Mouse (Mus musculus) limb, embryonic 13.5 days (tissue): Measurements from ENCODE around the gene Pskh1. TPM values are rescaled to one million over a fixed set of nuclear protein-coding genes. Genes with fewer than 3 reads are reported as not detected.
A peak's percentile ranks its signal among the peaks of the same experiment; 100 is the strongest.

Experiments
- ATAC-seq: fragments of 200-750 bp; cut with Nextera tagmentation; 2 replicates; pipeline ENCODE4 v1.8.0; 2017; ENCODE audit warnings: low read depth, moderate number of reproducible peaks, moderate TSS enrichment; ENCODE audit not compliant: low FRiP score
- H3K27ac ChIP-seq: fragments of 300-500 bp; sonication (generic); 2 replicates; pipeline ENCODE4 v1.5.1; 2015; ENCODE audit warnings: inconsistent platforms, mild to moderate bottlenecking, moderate library complexity
- H3K27me3 ChIP-seq: fragments of 300-500 bp; sonication (generic); 2 replicates; pipeline ENCODE4 v1.6.1; 2015; ENCODE audit warnings: mild to moderate bottlenecking, inconsistent platforms
- H3K36me3 ChIP-seq: fragments of 300-500 bp; sonication (generic); 2 replicates; pipeline ENCODE4 v1.6.1; 2015; ENCODE audit warnings: inconsistent platforms, mild to moderate bottlenecking, moderate library complexity
- H3K4me1 ChIP-seq: fragments of 300-500 bp; sonication (generic); 2 replicates; pipeline ENCODE4 v1.6.1; 2015; ENCODE audit warnings: inconsistent platforms
- H3K4me2 ChIP-seq: fragments of 300-500 bp; sonication (generic); replicated peaks from 2 replicates; pipeline ENCODE4 v1.6.1; 2015; ENCODE audit warnings: inconsistent platforms, mild to moderate bottlenecking, moderate library complexity
- H3K4me3 ChIP-seq: fragments of 300-500 bp; sonication (generic); 2 replicates; pipeline ENCODE4 v1.5.1; 2015; ENCODE audit warnings: moderate library complexity, mild to moderate bottlenecking, inconsistent platforms
- H3K9ac ChIP-seq: fragments of 300-500 bp; sonication (generic); 2 replicates; pipeline ENCODE4 v1.6.1; 2015; ENCODE audit warnings: mild to moderate bottlenecking, inconsistent platforms
- H3K9me3 ChIP-seq: fragments of 300-500 bp; sonication (generic); 2 replicates; pipeline ENCODE4 v1.6.1; 2016; ENCODE audit warnings: inconsistent platforms
- WGBS: fragments of 180-500 bp; shearing (Covaris S2); methylation state at CpG from one replicate; pipeline ENCODE4 v1.1.7; 2015; 5-methylcytosine and 5-hydroxymethylcytosine counted together
- polyA plus RNA-seq: library from polyadenylated mRNA; unstranded; fragments of >200 nt; fragmentation: Nextera tagmentation; extraction: Ambion mirVana; gene quantifications from 2 replicates; pipeline ENCODE4 v1.2.1, GENCODE M21; 2015

The Pskh1 gene
- polyA plus RNA-seq, 1 experiment from 2014 or later, result 46.2 TPM

DNA sequence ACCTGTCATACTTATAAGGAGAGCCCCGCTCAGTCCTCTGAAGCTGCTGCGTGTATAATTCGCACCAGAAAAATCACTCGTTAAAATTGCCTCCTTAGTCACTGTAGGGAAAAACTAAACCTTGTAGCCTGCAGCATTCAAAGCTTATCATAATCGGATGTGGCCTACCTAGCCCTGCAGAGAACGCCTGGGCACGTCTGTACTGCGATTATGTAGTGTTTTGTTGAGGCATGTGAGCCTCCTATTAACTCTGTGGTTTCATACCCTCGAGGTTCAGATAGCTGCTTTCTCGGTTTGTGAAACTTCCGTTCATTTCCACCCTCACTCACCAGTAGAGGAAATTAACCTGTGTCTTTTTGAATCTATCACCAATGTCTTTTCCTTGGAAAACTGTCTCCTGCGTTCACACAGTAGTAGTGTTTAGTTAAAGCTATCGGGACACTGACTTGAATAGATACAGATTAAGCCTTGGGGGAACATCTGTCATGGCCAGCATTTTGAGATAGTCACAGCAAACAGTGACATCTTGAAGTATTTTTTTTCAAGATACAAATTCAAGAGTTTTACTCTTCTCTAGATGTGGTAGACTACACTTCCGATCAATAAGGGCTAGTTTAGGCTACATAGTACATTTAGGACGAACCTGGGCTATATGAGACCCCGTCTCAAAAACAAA lies 838 bp downstream of the Pskh1 start:
- 33% methylated on average over 16 of the region's 16 CpGs for WGBS
- Histone ChIP-seq H3K9me3 (no peaks in the 10 kb centered on the region), H3K4me2 (peak overlapping the region; percentile 89), H3K27ac (peak overlapping the region; percentile 89), H3K4me3 (peak overlapping the region; percentile 95), H3K36me3 (peaks cover 7% of the 10 kb centered on the region; the same call in 1 of the 2 replicates), H3K4me1 (peaks cover 12% of the 10 kb centered on the region), H3K9ac (peak overlapping the region; percentile 99), H3K27me3 (no peaks in the 10 kb centered on the region)
- ATAC-seq, result no peak

DNA sequence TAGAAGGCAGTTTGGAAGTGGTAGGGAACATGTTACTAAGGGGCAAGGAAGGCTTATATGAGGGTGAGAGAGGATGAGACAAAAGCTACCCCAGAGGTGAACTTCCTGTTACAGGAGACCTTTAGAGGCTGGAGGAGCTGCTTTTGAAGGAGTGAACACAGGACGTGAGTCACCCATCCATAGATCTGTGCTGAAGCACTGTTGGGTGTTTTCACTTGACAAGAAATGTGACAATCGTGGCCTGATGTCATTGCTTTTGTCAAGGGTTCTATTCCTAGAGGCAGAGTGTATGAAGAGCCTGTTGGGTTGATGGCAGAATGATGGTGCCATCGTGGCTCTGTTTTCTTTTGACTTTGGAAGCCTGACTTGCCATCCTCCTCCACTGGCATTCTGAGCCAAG lies 19.1 kb downstream of the Pskh1 start:
- Histone ChIP-seq H3K27ac (no peak overlapping the region), H3K9ac (no peak overlapping the region), H3K27me3 (no peaks in the 10 kb centered on the region), H3K9me3 (no peaks in the 10 kb centered on the region), H3K36me3 (peaks cover 66% of the 10 kb centered on the region), H3K4me3 (no peak overlapping the region), H3K4me2 (no peak overlapping the region), H3K4me1 (no peaks in the 10 kb centered on the region)
- 82% methylated on average over 3 of the region's 3 CpGs for WGBS
- ATAC-seq, result no peak

DNA sequence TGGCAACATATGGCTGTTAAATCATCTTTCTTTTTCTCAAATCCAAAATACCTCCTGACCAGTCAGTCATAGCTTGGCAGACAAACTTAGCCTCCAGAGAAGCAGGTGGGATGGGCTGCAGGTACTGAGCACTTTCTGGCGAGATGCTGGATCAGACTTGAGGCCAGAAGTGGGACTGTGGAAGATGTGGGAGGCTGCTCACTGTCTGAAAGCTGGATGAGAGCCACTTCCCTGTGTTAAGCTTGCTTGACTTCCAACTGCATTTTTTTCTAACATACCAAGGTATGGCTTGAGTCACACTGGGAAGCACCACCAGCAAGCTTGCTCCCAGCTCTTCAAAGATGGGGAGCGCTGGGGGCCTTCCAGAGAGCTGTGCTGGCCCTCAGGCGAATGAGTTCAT lies 24.9 kb downstream of the Pskh1 start:
- H3K4me2 ChIP-seq, result no peak overlapping the region
- no peak overlapping the region for H3K9ac ChIP-seq
- no peaks in the 10 kb centered on the region for H3K27me3 ChIP-seq
- H3K27ac ChIP-seq, result no peak overlapping the region
- WGBS, result 70% methylated on average over 3 of the region's 3 CpGs
- peaks cover 60% of the 10 kb centered on the region for H3K36me3 ChIP-seq
- no peaks in the 10 kb centered on the region for H3K4me1 ChIP-seq
- H3K4me3 ChIP-seq, result no peak overlapping the region
- no peaks in the 10 kb centered on the region for H3K9me3 ChIP-seq
- no peak for ATAC-seq

DNA sequence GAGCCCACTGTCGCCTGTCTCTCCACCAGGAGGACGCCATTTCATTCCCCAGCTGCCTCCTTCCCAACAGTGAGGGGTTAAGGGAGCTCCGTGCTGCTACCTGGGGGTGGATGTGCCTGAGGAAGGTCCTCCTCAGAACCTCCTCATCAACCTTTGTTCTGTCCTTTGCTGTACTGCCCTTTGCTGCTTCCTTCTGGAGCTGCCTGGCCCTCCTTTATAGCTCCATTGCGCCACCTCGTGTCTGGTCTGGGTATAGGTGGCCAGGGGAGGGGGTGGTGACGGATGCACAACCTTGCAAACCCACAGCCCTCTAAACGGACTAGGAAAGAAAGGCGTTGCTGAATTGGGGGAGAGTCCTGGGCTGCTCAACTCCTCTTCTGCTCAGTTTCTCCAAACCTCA lies 30.4 kb downstream of the Pskh1 start:
- Histone ChIP-seq H3K9me3 (no peaks in the 10 kb centered on the region), H3K4me1 (peaks cover 5% of the 10 kb centered on the region), H3K27me3 (no peaks in the 10 kb centered on the region), H3K4me3 (no peak overlapping the region), H3K36me3 (peaks cover 63% of the 10 kb centered on the region), H3K27ac (no peak overlapping the region), H3K9ac (peak overlapping the region; percentile 43; the same call in 1 of the 2 replicates), H3K4me2 (no peak overlapping the region)
- peak; percentile 55 for ATAC-seq
- 19% methylated on average over 8 of the region's 8 CpGs for WGBS

DNA sequence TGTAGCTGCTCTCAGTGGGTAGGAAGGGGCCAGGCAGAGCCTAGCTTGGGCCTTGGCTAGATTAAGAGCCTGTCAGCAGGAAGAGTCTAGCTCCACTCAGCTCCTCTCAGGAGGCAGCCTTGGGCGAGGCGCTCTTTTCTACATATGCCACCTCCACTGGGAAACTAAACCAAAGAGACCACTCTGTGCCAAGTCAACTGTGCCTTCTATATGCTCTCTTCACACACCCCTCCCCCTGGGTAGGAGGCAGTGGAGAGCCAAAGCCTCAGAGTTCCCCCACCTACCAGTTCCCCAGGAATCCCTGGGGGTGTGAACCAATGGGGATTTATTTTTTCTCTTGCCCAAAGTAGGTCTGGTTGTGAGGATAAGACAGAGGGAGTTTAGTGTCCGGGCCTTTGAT lies 31.0 kb downstream of the Pskh1 start:
- no peak for ATAC-seq
- H3K4me1 ChIP-seq, result peaks cover 12% of the 10 kb centered on the region
- peaks cover 57% of the 10 kb centered on the region for H3K36me3 ChIP-seq
- no peak overlapping the region for H3K27ac ChIP-seq
- no peak overlapping the region for H3K9ac ChIP-seq
- 93% methylated on average over 3 of the region's 3 CpGs for WGBS
- H3K4me3 ChIP-seq, result no peak overlapping the region
- no peaks in the 10 kb centered on the region for H3K27me3 ChIP-seq
- H3K9me3 ChIP-seq, result no peaks in the 10 kb centered on the region
- H3K4me2 ChIP-seq, result no peak overlapping the region

DNA sequence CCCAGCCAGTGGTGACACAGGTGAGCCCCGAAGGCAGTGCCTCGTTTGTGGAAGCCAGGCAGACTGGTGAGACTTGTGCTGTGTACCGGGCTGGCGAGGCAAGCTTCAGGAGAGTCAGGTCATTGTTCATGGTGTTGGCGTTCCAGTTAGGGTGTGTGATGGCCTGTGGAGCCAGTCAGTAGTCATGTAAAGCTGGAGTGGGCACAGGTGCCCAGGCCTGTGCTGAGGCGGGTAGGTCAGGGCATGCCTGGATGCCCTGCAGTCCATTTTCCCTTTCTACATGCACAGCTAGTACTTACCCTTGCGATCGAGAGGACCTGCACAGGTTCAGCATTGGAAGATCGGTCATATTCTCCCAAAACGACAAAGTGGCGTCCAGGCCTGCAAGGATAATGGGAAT lies 32.3 kb downstream of the Pskh1 start:
- no peaks in the 10 kb centered on the region for H3K27me3 ChIP-seq
- peaks cover 17% of the 10 kb centered on the region for H3K4me1 ChIP-seq
- no peak overlapping the region for H3K27ac ChIP-seq
- no peak for ATAC-seq
- WGBS, result 90% methylated on average over 11 of the region's 11 CpGs
- H3K9me3 ChIP-seq, result no peaks in the 10 kb centered on the region
- H3K9ac ChIP-seq, result no peak overlapping the region
- H3K4me2 ChIP-seq, result no peak overlapping the region
- H3K36me3 ChIP-seq, result peaks cover 45% of the 10 kb centered on the region
- no peak overlapping the region for H3K4me3 ChIP-seq

DNA sequence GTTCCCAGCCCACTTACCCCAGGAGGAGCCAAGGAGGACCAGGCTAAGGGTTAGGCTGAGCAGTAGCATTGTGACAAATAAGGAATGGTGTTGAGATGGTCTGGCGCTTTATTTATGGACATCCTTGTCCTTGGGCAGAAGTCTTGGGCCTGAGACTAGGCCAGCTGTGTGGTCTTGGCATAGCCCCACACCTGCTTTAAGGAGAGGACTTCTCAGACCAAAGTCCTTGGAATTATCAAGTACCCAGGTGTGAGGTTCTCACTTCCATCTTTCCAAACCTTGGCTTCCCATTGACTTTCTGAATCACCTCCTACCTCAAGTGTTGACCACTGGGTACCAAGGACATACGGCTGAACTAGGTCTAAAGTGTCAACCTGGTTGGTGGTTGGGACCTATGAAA lies 33.5 kb downstream of the Pskh1 start, which contains the start of gene Ctrl:
Ctrl (minus strand) TSS at position 101 of the 400 bp plus-strand sequence.
- Histone ChIP-seq H3K27me3 (no peaks in the 10 kb centered on the region), H3K4me1 (peaks cover 26% of the 10 kb centered on the region), H3K9ac (no peak within 1 kb of the TSS), H3K4me2 (no peak within 1 kb of the TSS), H3K9me3 (no peaks in the 10 kb centered on the region), H3K36me3 (peaks cover 45% of the 10 kb centered on the region), H3K27ac (no peak within 1 kb of the TSS), H3K4me3 (no peak within 1 kb of the TSS)
- 91% methylated on average over 2 of the region's 2 CpGs for WGBS
- ATAC-seq, result no peak

DNA sequence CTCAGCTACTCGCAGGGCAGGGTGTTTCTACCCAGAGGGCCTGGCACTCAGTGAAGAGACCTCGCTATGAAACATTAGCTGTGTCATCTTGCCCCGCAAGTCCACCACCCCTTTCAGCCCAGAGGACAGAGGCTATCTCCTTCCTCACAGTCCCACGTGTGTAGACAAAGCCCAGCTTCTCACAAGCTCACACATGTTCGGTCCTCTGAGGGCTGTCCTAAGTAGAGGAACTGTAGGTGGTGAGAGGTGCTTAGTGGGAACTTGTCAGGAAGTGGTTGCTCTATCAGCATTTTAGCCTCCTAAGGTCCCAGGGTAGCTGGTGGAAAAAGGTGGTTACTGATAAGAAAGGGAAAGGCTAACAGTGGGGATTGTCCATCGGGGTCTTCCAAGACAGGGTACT lies 34.9 kb downstream of the Pskh1 start:
- Histone ChIP-seq H3K9ac (no peak overlapping the region), H3K36me3 (peaks cover 47% of the 10 kb centered on the region), H3K4me1 (peaks cover 26% of the 10 kb centered on the region), H3K27ac (0 out of 2 replicates have a peak overlapping the region, but pooled peaks have one; percentile 76), H3K9me3 (no peaks in the 10 kb centered on the region), H3K4me3 (no peak overlapping the region), H3K4me2 (peak overlapping the region; percentile 96; the same call in 1 of the 2 replicates), H3K27me3 (no peaks in the 10 kb centered on the region)
- no peak for ATAC-seq
- 81% methylated on average over 6 of the region's 6 CpGs for WGBS

DNA sequence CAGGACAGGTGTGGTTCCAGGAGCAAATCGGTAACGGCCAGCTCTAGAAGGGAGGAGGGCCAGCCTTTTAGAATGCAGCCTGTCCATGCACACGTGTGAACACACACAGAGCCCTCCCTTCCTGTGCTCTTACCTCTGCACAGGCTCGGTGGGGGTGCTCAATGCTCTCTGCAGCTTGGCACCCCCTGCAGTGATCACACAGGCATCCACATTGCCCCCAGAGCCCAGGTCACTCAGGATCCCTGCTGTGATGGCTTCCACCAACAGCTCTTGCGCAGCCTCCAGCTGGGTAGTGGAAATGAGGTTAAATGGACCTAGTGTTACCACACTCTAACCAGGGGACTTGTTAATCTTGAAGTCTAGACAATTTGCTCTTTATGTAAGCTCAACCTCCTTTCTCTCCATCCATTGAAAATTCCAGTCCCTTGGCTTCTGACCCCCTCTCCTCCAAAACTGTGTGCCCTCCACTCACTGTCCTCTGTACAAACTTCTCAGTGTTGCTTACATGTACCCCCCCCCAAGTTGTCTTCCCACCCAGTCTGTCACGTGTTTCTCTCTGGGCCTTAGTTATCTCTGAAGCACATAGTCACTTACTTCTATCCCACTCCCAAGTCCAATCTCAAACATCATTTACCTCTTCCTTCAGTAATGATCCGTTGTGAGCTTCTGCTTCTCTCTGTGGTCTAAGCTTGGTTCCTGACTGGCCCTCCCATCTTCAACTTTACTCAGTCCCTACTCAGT lies 35.8 kb downstream of the Pskh1 start:
- peak overlapping the region; percentile 96 for H3K4me2 ChIP-seq
- H3K27me3 ChIP-seq, result no peaks in the 10 kb centered on the region
- peaks cover 26% of the 10 kb centered on the region for H3K4me1 ChIP-seq
- H3K36me3 ChIP-seq, result peaks cover 44% of the 10 kb centered on the region
- ATAC-seq, result no peak
- 21% methylated on average over 7 of the region's 7 CpGs for WGBS
- H3K4me3 ChIP-seq, result peak overlapping the region; percentile 77
- peak overlapping the region; percentile 76 for H3K27ac ChIP-seq
- H3K9ac ChIP-seq, result peak overlapping the region; percentile 82
- H3K9me3 ChIP-seq, result no peaks in the 10 kb centered on the region

DNA sequence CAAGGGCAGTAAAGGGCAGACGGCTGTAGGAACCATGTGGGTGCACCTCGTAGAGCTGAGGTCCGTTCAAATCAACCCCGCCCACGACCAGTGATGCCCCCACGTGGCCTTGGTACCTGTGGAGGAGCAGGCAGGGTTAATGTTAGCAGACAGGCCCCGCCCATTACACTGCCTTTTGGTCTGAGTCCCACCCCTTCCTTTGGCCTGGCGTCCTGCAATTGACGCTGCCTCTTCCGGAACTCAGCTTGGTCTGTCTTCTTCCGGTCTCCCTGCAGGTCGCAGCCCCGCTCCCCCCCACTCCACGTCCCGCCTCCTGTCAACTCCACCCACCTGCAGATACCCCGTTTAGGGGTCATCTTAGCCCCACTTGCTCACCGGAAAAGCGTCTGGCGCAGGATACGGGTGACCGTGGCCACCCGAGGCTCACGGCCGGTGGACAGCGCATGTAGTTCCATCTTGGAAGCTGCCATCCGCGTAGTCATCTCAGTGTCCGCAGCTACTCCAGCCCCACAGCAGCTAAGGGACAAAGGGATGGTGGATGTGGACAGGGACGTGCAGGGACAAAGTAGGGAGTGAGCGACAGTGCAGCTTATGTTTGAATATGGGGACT lies 36.7 kb downstream of the Pskh1 start:
- Histone ChIP-seq H3K9ac (peak overlapping the region; percentile 82), H3K4me2 (peak overlapping the region; percentile 96), H3K4me1 (peaks cover 26% of the 10 kb centered on the region), H3K4me3 (peak overlapping the region; percentile 77), H3K27me3 (no peaks in the 10 kb centered on the region), H3K36me3 (peaks cover 44% of the 10 kb centered on the region), H3K9me3 (no peaks in the 10 kb centered on the region), H3K27ac (peak overlapping the region; percentile 76)
- under 1% methylated on average over 30 of the region's 30 CpGs for WGBS
- ATAC-seq, result peak; percentile 90

DNA sequence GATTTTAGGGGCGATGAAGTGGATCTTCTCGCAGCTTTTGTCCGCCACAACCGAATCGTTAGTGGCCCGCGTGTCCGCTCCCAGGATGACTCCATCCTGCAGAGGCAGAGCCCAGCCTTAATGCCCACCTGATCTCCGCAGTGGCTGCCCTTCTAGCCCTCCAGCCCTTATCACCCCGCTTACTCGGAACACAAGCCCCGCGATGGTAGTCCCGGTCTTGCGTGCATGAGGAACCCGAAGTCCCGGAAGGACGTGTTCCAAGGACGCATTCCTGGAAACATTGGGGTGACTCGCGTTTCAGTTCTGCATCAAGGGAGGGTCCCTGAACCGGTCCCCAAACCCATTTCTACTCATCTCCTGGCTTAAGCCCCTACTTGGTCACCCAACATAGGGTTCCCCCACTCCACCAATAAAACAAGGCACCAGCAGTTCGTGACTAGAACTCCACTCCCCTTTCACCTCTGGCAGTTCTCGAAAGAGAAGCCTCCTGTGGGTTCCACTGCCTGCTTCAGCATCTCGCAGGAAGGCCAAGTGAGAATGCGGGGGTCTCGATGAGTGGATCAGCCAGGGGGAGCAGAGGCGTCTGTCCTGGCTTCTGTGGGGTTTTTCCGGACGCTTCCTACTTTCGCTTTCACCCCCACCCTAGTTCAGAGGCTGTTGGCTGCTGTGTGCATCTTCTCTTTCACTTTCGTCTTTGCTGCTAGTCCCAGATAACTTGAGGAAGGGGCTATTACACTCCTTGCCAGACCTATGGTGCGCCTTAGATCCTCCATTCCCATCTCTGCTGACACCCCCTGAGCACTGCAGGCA lies 37.5 kb downstream of the Pskh1 start:
- H3K4me2 ChIP-seq, result peak overlapping the region; percentile 96
- H3K4me1 ChIP-seq, result peaks cover 26% of the 10 kb centered on the region
- 1% methylated on average over 33 of the region's 33 CpGs for WGBS
- peak overlapping the region; percentile 82 for H3K9ac ChIP-seq
- peak overlapping the region; percentile 77 for H3K4me3 ChIP-seq
- H3K36me3 ChIP-seq, result peaks cover 44% of the 10 kb centered on the region
- H3K27me3 ChIP-seq, result no peaks in the 10 kb centered on the region
- H3K9me3 ChIP-seq, result no peaks in the 10 kb centered on the region
- ATAC-seq, result peak; percentile 5; the same call in 1 of the 2 replicates
- peak overlapping the region; percentile 76 for H3K27ac ChIP-seq
